ENCODE assay signal across 21 mouse cellular contexts in genomic region chr6:144041941-144042340, GRCm38 (mm10).
DNase-seq lines count a peak whose midpoint lies in the region; ATAC-seq and TF ChIP-seq lines count a peak whose summit lies in the region.
"Had no signal": no experiment of that assay in that cellular context is flagged by ENCODE, and none has a peak within 500 bp of the region (broad histone marks: within the 10 kb centered on the region; RNA-seq: fewer than 3 reads in every experiment).

No protein-coding gene starts in this region.

- H3K4me3 ChIP-seq in heart, embryonic 11.5 days (ENCODE audit: low read depth, low read length), result no peak overlapping the region
- no peak overlapping the region for H3K4me3 ChIP-seq in lung, embryonic 16.5 days (ENCODE audit: low read length)
- H3K4me3 ChIP-seq in limb, embryonic 14.5 days (replicated peaks; ENCODE audit: low read length), result no peak overlapping the region
- H3K4me3 ChIP-seq: heart, embryonic 13.5 days; midbrain, embryonic 12.5 days; myocyte had no signal

- no peaks in the 10 kb centered on the region for H3K4me1 ChIP-seq in heart, embryonic 11.5 days (ENCODE audit: control insufficient read depth, insufficient read depth, low read length)
- peaks cover 25% of the 10 kb centered on the region for H3K4me1 ChIP-seq in lung, embryonic 16.5 days (replicated peaks; ENCODE audit: control insufficient read depth, insufficient read depth, low read length)
- H3K4me1 ChIP-seq in limb, embryonic 14.5 days (ENCODE audit: control insufficient read depth, insufficient read depth, low read length), result peaks cover 31% of the 10 kb centered on the region

- no peak for ATAC-seq in heart, embryonic 11.5 days (replicated peaks; ENCODE audit: insufficient number of reproducible peaks, low FRiP score, low TSS enrichment)
- no peak for ATAC-seq in lung, embryonic 16.5 days (ENCODE audit: low read depth)
- ATAC-seq in limb, embryonic 14.5 days (ENCODE audit: low FRiP score, low read depth), result no peak
- ATAC-seq: forebrain, embryonic 14.5 days had no signal

- no peak overlapping the region for H3K9ac ChIP-seq in heart, embryonic 11.5 days (ENCODE audit: low read depth, low read length)
- peak overlapping the region; percentile 15; the same call in 1 of the 2 replicates for H3K9ac ChIP-seq in lung, embryonic 16.5 days (ENCODE audit: low read length)
- H3K9ac ChIP-seq in limb, embryonic 14.5 days (ENCODE audit: low read depth, low read length, severe bottlenecking), result no peak overlapping the region
- H3K9ac ChIP-seq: heart, embryonic 13.5 days; midbrain, embryonic 12.5 days had no signal

- no peak overlapping the region for H3K4me2 ChIP-seq in heart, embryonic 11.5 days
- H3K4me2 ChIP-seq in lung, embryonic 16.5 days (ENCODE audit: low read depth, low read length), result 0 out of 2 replicates have a peak overlapping the region, but pooled peaks have one; percentile 11
- H3K4me2 ChIP-seq in limb, embryonic 14.5 days (replicated peaks; ENCODE audit: low read depth, low read length, severe bottlenecking), result no peak overlapping the region
- H3K4me2 ChIP-seq: heart, embryonic 13.5 days; midbrain, embryonic 12.5 days had no signal

- TF ChIP-seq POLR2A in brain, embryonic 14.5 days (IDR thresholded peaks at IDR 0.05; ENCODE audit: borderline replicate concordance, extremely low read depth, insufficient read depth, insufficient read length, poor library complexity, severe bottlenecking), result no peak
- TF ChIP-seq POLR2A in limb, embryonic 14.5 days (IDR thresholded peaks at IDR 0.05; ENCODE audit: borderline replicate concordance, extremely low read depth, insufficient read depth, insufficient read length), result no peak

- WGBS in heart, embryonic 11.5 days (ENCODE audit: insufficient replicate concordance), result 79% methylated on average over 9 of the region's 9 CpGs
- WGBS in lung, embryonic 16.5 days, result 58% methylated on average over 9 of the region's 9 CpGs
- 70% methylated on average over 9 of the region's 9 CpGs for WGBS in limb, embryonic 14.5 days

- peak; percentile 80 for DNase-seq in heart, adult 11 months
- DNase-seq in lung, postnatal 25 days (ENCODE audit: low spot score), result no peak
- peak; percentile 37 for DNase-seq in brain, embryonic 14.5 days (ENCODE audit: low read depth)
- DNase-seq in limb, embryonic 14.5 days (ENCODE audit: low spot score), result no peak
- no peak for DNase-seq in frontal cortex, postnatal 10 days (ENCODE audit: low spot score in 2 of 2)
- DNase-seq: adrenal gland, adult 2 months; cerebellum, adult 11 months; cerebellum, postnatal 14 days; embryo, embryonic 11 days; heart, postnatal 36 days; left cerebral cortex, postnatal 4 days; lung, adult 18-20 months; right cerebral cortex, postnatal 4 days; thymus, adult 2 months had no signal

- no peaks in the 10 kb centered on the region for H3K9me3 ChIP-seq in heart, embryonic 11.5 days (replicated peaks; ENCODE audit: control insufficient read depth, low read length)
- H3K9me3 ChIP-seq in lung, embryonic 16.5 days (ENCODE audit: control insufficient read depth, low read length), result no peaks in the 10 kb centered on the region
- H3K9me3 ChIP-seq in limb, embryonic 14.5 days (ENCODE audit: control insufficient read depth, low read length), result no peaks in the 10 kb centered on the region
- H3K9me3 ChIP-seq: heart, embryonic 13.5 days; midbrain, embryonic 12.5 days had no signal

- TF ChIP-seq CTCF in brain, embryonic 14.5 days (IDR thresholded peaks at IDR 0.05; ENCODE audit: borderline replicate concordance, extremely low read depth, insufficient read depth, insufficient read length), result no peak

- no peak overlapping the region for H3K27ac ChIP-seq in heart, embryonic 11.5 days (ENCODE audit: low read depth, low read length)
- peak overlapping the region; percentile 86 for H3K27ac ChIP-seq in lung, embryonic 16.5 days (ENCODE audit: low read length)
- peak overlapping the region; percentile 43; the same call in 1 of the 2 replicates for H3K27ac ChIP-seq in limb, embryonic 14.5 days (replicated peaks; ENCODE audit: low read depth, low read length)
- H3K27ac ChIP-seq: midbrain, embryonic 12.5 days had no signal

- no peaks in the 10 kb centered on the region for H3K27me3 ChIP-seq in heart, embryonic 11.5 days (ENCODE audit: control insufficient read depth, insufficient read depth, low read length)
- H3K27me3 ChIP-seq in lung, embryonic 16.5 days (ENCODE audit: control insufficient read depth, insufficient read depth, low read depth, low read length), result no peaks in the 10 kb centered on the region
- H3K27me3 ChIP-seq in limb, embryonic 14.5 days (ENCODE audit: control insufficient read depth, insufficient read depth, low read length), result no peaks in the 10 kb centered on the region
- H3K27me3 ChIP-seq: CH12.LX; heart, embryonic 13.5 days; midbrain, embryonic 12.5 days had no signal

- no peaks in the 10 kb centered on the region for H3K36me3 ChIP-seq in heart, embryonic 11.5 days (ENCODE audit: control insufficient read depth, insufficient read depth, low read length)
- no peaks in the 10 kb centered on the region for H3K36me3 ChIP-seq in lung, embryonic 16.5 days (ENCODE audit: control insufficient read depth, insufficient read depth, low read length)
- H3K36me3 ChIP-seq in limb, embryonic 14.5 days (ENCODE audit: control insufficient read depth, insufficient read depth, low read length), result no peaks in the 10 kb centered on the region
- H3K36me3 ChIP-seq: heart, embryonic 13.5 days; midbrain, embryonic 12.5 days had no signal

Comparison
In these comparisons a context has a peak if more than half of its experiments do, and no peak if none do; other contexts are left out.
1. DNase-seq: peak in heart, adult 11 months (single experiment) and brain, embryonic 14.5 days (single experiment); none in lung, postnatal 25 days (single experiment), limb, embryonic 14.5 days (single experiment) and frontal cortex, postnatal 10 days (0 of 2).